Mouse (Mus musculus): ENCODE measurements at regions not wholly inside any gene's neighbourhood (a gene's known extent, or its start where the extent isn't known, plus 50 kb on each side); places are given as distances from the start of the nearest gene placed in this dataset.

- no peak for DNase-seq (ENCODE audit: low spot score in 2 of 2)
Observed at GRCm38 (mm10) chr15:93785846-93786412, 190.2 kb upstream of the Prickle1 start.

DNA sequence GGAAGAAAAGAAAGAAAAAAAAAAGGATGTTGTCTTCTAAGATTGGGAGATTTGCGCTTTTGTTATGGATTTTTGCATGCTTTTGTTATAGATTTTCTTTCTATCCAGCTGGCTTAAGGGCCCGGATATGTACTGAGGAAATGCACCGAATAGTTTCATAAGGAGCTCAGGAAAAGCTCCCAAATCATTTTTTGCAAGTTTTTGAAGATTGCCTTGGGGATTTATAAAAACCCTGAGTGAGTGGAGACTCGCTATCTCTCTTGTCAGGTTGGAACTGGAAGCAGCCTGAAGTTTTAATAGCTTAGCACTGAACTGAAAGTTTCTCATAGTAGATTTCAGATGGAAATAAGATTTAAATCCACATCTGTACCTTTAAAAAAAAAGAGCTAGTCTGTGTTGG lies 188.0 kb upstream of the Prickle1 start:
- no peak for DNase-seq (ENCODE audit: low spot score in 2 of 2)

DNA sequence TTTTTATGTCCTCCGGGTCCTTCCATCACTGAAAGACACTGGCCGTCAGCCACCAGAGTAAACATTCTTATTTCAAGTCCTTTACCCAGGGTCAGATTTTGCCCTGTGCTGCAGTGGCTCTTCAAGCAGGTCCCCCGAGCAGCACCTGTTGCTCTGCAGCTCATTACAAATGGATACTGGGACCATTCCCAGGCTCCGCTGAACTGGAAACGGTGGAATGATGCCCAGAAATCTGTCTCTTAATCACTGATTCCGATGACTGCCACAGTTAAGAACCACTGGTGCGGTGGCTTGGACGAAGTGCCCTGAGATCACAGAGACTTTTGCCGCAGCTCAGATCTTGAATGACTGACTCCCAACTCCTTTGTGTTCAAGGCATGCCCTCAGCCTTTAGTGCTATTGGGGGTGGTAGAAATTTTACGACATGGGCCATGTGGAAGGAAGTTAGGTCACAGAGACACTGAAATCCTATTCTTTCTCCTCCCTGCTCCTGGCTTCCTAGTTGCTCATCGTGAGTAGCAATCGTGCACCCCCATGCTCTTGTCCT lies 179.6 kb upstream of the Prickle1 start:
- no peak for DNase-seq (ENCODE audit: low spot score in 2 of 2)

- DNase-seq (ENCODE audit: low spot score in 2 of 2): no peak
Observed at GRCm38 (mm10) chr15:93774340-93774739, 178.6 kb upstream of the Prickle1 start.

GRCm38 (mm10) chr15:93766981-93767380 lies 171.3 kb upstream of the Prickle1 start:
- DNase-seq (ENCODE audit: low spot score in 2 of 2): no peak

DNA sequence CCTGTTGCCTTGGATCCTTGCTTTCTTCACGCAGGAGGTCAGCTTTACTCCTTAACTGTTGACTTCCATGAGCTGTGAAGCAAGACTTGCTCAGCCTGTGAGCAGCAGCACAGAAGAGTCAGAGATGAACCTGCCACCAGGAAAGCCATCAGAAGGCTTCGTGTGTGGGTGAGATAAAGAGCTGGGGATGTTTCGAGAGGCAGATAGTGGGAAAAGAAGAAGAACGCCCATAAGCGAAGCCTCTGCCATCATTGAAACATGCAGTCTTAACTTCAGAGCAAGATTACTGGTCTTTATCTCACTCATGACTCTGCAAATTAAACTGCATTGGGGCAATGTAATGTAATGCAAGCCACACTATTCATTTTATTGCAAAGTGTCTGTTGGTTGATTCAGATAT lies 167.4 kb upstream of the Prickle1 start:
- no peak for DNase-seq (ENCODE audit: low spot score in 2 of 2)

GRCm38 (mm10) chr15:93758204-93758836 lies 162.6 kb upstream of the Prickle1 start:
- no peak for DNase-seq (ENCODE audit: low spot score in 2 of 2)

GRCm38 (mm10) chr15:93755989-93756388 lies 160.3 kb upstream of the Prickle1 start:
- no peak for DNase-seq (ENCODE audit: low spot score in 2 of 2)

- no peak for DNase-seq (ENCODE audit: low spot score in 2 of 2)
Observed at GRCm38 (mm10) chr15:93751817-93752216, 156.1 kb upstream of the Prickle1 start.

- DNase-seq (ENCODE audit: low spot score in 2 of 2): no peak
Observed at GRCm38 (mm10) chr15:93750953-93751352, 155.3 kb upstream of the Prickle1 start.

DNA sequence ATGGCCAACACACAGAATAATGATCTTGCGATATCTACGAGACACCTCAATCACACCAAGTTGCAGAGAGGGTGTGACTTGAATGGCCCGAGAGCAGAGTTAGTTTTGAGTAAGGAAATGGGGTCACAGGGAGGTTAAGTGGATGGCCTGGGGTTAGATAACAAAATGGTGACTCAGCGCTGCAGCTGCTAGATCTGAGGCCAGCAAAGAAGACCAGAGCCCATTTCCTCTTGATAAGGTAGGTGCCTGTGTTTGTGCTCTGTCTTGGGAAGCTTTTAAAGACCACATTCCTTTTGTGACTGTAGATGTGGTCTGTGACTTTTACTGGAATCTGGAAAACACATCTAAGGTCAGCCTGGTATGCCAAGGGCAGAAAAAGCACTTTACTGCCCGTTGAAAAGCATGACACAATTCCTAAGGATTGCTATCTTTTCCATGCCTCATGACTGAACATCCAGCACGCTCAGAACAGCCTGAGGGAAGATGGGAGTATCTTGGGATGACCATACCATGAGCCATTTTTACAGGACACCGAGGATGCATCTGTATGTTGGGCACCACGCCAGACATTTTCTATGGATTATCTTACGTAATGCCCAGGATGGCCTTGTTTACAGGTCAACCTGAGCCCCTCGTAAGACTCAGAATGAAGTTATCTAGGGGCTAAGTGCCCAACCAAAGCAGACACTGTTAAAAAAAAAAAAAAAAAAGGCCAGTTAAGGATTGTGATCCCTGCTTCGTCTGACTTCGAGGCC lies 148.7 kb upstream of the Prickle1 start:
- DNase-seq (ENCODE audit: low spot score in 2 of 2): no peak

- DNase-seq (ENCODE audit: low spot score in 2 of 2): no peak
Observed at GRCm38 (mm10) chr15:93733731-93734510, 138.2 kb upstream of the Prickle1 start.

DNA sequence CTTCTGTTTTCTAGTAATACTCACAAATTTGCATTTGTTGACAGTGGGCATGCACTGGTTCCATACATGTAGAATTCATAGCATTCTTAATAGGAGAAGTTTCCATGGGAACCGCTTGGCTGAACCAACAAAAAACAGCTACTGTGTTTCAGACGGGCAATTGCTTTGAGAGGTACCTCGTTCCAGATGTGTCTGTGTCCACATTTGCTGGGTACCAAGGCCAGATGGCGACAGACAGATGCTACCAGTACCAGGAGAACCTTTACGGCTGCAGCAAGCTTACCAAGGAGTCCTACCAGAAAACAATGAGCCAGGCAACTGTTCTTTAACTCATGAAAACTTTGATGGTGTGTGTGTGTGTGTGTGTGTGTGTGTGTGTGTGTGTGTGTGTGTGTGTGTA lies 137.1 kb upstream of the Prickle1 start:
- DNase-seq (ENCODE audit: low spot score in 2 of 2): no peak

DNA sequence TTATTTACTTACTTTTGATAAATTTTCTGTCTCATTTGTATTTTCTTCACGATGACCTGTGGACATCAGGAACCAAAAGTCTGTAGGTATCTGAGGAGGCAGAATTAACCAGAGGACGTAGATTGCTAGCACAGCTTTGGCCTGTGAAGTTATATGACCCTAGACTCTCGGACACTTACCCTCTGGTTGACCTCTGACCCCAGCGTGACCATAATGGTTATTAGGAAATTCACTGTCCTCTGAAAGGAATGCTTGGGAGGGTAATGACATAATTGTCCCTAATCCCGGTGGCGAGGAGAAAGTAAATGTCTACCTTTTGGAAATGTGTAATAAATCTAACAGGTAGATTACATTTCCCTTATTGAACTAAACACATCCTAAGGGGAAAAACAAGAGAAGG lies 135.5 kb upstream of the Prickle1 start:
- DNase-seq (ENCODE audit: low spot score in 2 of 2): no peak

DNA sequence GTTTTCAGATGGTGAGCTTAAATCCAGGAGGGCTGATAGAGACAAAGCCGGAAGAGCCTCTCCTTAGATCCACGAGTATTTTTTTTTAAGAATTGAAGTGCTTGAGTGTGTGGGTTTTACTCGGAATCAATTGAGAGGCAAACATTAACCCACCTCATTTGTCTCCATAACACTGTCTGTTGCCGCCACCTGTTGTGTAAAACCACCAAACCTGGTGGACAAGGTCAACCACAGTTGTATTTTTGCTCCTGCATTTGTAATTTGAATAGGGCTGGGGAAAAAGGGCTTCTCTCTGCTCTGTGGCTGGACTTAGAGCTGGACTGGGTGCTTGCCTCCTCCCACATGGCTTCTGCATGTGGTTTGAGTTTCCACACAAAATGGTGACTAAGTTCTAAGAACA lies 119.8 kb upstream of the Prickle1 start:
- DNase-seq (ENCODE audit: low spot score in 2 of 2): no peak

GRCm38 (mm10) chr15:93713428-93713827 lies 117.7 kb upstream of the Prickle1 start:
- DNase-seq (ENCODE audit: low spot score in 2 of 2): peak in 1 of 2 experiments; percentile 7

DNA sequence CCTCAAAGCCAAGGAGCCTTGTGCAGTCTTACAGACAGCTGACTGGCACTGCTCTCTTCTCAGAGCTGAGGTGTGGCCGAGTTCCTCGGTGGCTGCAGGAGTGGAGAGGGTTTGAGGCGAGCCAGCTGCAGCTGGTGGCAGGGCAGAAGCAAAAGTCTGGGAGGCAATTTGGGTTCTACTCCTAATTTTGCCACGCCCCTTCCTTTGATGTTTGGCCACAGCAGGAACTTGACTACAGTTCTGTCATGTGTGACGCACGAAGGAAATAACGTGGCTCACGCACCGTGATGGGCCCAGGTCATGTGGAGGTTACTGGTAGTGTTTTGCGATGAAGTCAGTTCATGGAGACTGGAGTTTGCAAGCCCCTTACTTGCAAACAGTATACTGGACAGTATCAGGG lies 116.9 kb upstream of the Prickle1 start:
- DNase-seq (ENCODE audit: low spot score in 2 of 2): no peak

DNA sequence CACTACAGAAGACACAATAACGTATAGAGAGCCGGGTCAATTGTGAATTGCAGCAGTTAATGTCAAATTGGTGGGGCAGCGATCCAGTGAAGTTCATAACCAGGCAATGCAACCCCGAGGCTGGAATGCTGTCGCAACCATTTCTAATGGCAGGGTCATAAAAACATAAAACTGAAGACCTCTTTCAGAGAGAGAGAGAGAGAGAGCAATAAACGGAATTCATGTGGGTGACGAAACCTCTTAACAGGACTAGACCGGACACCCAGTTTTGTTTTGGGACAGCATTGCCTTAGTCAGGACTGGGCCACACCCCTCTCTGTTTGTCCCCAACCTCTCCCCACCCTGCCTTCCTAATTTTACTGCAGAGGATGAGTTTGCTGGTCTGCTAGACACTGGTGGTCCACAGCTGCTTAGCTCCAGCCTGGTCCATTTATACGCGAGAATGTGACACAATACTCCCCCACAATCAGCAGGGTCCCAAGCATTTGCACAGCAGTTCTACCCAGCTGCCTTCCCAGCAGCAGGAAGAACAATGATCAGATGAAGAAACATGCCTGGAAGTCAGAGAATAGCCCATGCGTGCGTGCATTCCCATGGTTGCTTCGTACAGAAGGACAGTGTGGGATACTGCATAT lies 115.6 kb upstream of the Prickle1 start:
- no peak for DNase-seq (ENCODE audit: low spot score in 2 of 2)

GRCm38 (mm10) chr15:93710493-93711149 lies 114.9 kb upstream of the Prickle1 start:
- no peak for DNase-seq (ENCODE audit: low spot score in 2 of 2)

GRCm38 (mm10) chr15:93706366-93706930 lies 110.8 kb upstream of the Prickle1 start:
- no peak for DNase-seq (ENCODE audit: low spot score in 2 of 2)

DNA sequence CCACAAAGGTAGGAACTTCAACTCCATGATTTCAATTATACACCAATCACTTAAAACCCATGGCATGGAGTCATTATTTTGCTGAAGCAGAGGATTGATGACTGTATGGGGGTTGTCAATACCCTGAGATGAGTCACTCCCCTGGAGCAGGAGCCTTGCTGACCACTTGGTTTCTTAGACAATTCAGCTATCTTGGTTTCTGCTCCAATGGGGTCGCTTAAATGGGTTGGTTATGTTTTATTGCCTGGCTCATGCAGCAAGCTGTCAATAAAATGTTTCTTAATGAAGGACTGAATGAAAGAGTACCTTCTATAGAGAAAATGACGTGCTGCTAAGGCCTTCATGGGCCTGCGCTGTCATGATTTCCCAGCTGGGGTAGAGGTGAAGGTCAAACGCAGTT lies 110.0 kb upstream of the Prickle1 start:
- DNase-seq (ENCODE audit: low spot score in 2 of 2): no peak

Data from spleen, postnatal 14 days (tissue).